Mouse (Mus musculus) liver, postnatal 0 days (tissue): ENCODE data around the gene Zfp799.

ENCODE experiments used
- CTCF ChIP-seq: sonication (generic); IDR thresholded peaks from 2 replicates; pipeline ENCODE4 v1.5.1; 2016; ENCODE audit warnings: antibody characterized with exemption, low read depth
- EP300 ChIP-seq: IDR thresholded peaks from 2 replicates; pipeline ENCODE4 v1.6.1; 2016; ENCODE audit warnings: antibody characterized with exemption, low read depth, mild to moderate bottlenecking

DNA sequence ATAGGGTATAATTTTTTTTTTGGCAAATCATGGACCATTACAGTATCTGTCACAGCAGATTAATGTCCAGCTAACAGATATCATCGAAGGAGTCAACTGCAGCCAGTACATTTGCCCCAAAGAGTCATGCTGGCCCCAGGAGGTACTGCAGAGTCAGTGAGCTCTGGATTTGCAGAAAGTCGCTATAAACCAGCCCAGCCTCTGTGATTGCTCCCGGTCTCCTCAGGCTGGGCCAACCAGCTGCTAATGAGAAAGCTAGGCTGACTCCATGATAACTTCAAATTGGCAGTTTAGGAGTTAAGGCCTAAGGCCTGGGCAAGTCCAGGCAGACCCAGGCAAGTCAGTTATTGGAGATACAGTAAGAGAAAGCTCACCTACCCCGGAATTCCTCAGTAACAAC, 42.0 kb upstream of the Zfp799 start:
- TF ChIP-seq EP300 (no peak), CTCF (no peak)
